Mouse (Mus musculus): ENCODE data around the gene Dhh.

Dhh gene

GRCm38 (mm10) chr15:98851229-98851818 lies 47.0 kb downstream of the Dhh start:
- DNase-seq (ENCODE audit: low spot score in 2 of 2): no peak

GRCm38 (mm10) chr15:98850668-98851067 lies 47.7 kb downstream of the Dhh start:
- no peak for DNase-seq (ENCODE audit: low spot score in 2 of 2)

- DNase-seq (ENCODE audit: low spot score in 2 of 2): no peak
Observed at GRCm38 (mm10) chr15:98849956-98850600, 48.3 kb downstream of the Dhh start.

DNA sequence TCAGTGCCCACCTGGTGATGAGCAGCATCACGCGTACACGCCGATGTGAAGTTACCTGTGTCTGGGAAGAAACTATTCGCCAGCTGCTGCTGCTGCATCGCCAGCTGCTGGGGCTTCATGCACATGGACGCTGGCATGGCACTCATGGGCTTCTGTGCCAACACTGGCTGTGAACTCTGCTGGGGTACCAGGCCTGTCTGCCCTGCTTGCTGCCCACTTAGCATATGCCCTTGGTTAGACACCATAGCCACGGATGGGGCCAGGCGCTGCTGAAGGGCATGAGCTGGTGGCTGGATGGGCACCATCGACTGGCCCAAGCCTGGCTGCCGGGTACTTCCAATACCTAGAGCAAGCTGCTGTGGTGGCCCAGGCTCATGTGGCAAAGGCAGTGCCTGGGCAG lies 49.2 kb downstream of the Dhh start:
- no peak for DNase-seq (ENCODE audit: low spot score in 2 of 2)

GRCm38 (mm10) chr15:98846140-98846539 lies 52.2 kb downstream of the Dhh start:
- DNase-seq (ENCODE audit: low spot score in 2 of 2): no peak

GRCm38 (mm10) chr15:98845149-98845548 lies 53.2 kb downstream of the Dhh start:
- no peak for DNase-seq (ENCODE audit: low spot score in 2 of 2)

- DNase-seq (ENCODE audit: low spot score in 2 of 2): no peak
Observed at GRCm38 (mm10) chr15:98843595-98844223, 54.6 kb downstream of the Dhh start.
